Mouse (Mus musculus): ENCODE data around the gene Hcn3.

Hcn3 gene

DNA sequence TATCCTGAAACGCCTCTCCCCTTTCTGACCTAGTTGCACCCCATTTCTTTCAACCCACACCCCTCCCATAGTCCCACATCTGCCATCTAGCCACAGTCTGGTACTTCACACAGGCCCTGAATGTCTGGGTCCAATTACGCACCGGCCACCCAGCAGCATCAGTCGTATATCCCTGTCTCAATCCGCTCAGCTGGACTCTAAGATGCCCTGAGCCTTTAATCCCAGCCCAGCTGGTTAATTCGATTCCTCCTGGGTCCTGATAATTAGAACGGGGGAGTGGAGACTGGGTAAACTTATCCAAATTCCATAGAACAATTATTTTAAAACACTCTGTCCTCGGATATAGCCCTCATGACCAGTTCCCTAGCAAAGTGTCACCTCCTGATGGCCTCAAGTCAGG lies 14.4 kb downstream of the Hcn3 start:
- WGBS, result 51% methylated on average over 8 of the region's 8 CpGs

- 79% methylated on average over 10 of the region's 10 CpGs for WGBS
Measured at GRCm38 (mm10) chr3:89144821-89145220, 15.2 kb downstream of the Hcn3 start.

DNA sequence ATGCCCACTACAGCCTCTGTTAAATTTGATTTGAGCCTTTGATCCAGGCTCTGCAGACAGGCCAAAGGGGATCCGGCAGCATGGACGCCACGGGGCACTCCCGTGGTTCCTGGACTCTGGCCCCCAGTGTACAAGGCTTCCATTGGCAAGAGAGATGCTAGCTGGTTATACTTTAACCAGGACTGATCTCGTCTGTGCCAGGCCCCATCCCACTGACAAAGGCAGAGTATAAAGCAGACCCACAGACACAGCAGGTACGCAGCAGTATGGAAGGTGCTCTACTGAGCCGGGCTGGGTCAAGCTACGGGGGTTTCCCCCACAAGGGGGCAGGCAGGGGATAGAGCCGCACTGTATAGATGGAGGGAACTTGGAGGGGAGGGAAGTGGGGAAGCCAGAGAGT lies 23.6 kb downstream of the Hcn3 start:
- WGBS, result 63% methylated on average over 9 of the region's 9 CpGs

DNA sequence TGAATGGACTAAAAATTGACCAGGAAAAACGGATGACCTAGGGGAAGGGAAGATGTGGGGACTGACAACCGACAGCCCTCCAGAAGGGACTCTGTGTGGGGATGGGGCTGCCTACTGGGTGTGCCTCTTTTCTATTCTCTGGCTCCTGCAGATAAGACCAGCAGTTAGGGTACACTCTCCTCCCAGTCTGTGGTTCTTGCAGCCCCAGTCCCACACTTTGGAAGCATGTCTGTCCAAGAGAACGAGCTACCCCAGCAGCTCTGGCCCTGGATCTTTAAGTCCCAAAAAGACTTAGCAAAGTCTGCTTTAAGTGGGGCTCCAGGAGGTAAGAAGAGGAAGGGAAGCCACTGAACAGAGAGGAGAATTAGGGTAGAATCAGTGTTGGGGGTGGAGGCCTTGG lies 24.0 kb downstream of the Hcn3 start, which contains the start of gene Pklr:
Gene Pklr (plus strand): TSS at position 185 of the 400 bp plus-strand sequence.
- 77% methylated on average over 3 of the region's 3 CpGs for WGBS

DNA sequence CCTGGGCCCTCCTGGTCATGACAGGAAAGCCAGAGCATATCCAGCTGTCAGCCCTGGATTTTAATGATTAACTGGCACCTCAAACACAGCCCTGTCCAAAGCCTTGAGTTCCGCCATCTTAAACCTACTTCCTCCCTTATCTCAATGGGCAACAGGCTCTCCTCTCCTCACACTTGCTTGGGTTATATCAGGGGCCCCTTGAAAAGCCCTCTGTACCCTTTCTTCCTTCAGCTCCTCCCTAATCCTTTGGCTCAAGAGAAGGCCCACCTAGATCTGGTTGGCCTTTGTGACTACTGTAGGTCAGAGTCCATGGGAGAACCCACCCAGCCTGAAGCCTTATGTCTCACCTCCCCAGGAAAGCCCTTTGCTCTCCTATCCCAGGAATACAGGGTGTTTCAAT lies 26.2 kb downstream of the Hcn3 start:
- 89% methylated on average over 1 of the region's 1 CpGs for WGBS

GRCm38 (mm10) chr3:89133063-89133450 lies 26.9 kb downstream of the Hcn3 start:
- 89% methylated on average over 7 of the region's 7 CpGs for WGBS

GRCm38 (mm10) chr3:89132285-89133062 lies 27.5 kb downstream of the Hcn3 start:
- 17% methylated on average over 30 of the region's 30 CpGs for WGBS

DNA sequence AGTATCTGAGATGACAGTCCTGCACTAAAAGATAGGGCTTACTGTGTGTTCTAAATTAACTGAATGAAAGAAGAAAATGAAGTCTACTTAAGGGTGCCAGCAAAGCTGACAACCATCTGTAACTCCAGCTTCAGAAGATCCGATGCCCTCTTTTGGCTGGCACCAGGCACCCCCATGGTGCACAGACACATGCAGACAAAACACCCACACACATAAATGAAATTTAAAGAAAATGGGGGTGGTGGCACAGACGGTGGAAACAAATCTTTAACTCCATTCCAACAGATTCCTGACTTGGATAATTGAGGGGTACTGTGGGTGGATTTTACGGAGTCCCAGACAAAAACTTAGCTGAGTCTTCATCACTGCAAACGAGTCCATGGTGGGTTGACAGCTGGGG lies 28.2 kb downstream of the Hcn3 start:
- 26% methylated on average over 4 of the region's 4 CpGs for WGBS

DNA sequence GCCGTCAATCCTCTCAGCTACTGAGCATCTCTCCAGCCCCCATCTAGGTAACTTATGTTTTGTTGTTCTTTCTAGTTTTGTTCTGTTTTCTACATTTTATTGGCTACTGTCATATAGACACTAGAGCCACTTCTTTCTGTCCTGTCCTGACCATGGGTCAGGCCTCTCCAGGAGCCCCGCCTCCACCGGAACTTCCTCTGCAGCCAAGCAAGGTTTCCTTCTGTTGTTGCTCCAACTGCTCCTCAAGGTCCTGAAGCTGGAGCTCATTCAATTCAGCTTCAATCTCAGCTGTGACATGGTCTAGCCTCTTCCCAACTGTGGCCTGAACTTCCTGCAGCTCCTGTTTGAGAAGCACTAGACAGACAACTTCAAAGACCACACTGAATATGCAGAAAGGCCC lies 30.1 kb downstream of the Hcn3 start:
- 87% methylated on average over 3 of the region's 3 CpGs for WGBS

- WGBS, result 93% methylated on average over 3 of the region's 3 CpGs
Measured at GRCm38 (mm10) chr3:89125981-89126380, 34.0 kb downstream of the Hcn3 start.

DNA sequence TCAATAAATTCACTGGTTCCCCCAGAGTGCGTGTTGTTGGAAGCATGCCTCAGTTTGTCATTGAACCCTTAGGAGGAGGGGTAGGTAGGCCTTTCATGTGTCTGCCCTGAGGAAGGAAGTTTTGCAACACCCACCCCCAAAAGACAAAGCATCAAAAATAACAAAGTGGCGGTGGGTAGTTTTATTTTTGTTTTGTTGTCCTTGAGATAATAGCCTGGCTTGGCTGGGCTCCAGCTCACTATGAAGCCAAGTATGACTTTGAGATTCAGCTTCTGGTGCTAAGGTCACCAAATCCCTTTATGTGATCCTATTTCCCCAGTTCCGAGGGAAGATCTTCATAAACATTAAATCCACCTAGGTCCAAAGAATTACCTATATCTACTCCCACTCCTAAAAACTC lies 35.8 kb downstream of the Hcn3 start:
- 74% methylated on average over 3 of the region's 3 CpGs for WGBS

DNA sequence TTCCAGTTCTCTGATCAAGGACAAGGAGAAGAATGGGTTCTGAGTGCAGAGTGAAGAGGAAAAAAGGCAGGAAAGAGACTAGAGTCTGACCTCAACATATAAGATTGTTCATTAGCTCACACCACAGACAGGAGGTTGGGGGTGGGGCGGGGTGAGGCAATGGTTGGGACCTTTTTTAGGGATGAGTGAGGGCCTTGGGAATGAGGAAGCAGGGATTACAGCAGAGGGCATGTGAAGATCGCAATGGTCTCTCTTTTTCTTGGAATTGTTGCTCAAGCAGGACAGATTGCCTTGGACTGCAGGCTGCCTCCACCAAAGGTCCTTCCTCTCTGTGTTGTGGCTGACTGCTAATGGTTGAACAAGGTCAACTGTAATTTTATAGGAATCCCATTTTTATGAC lies 36.7 kb downstream of the Hcn3 start:
- 88% methylated on average over 2 of the region's 2 CpGs for WGBS

GRCm38 (mm10) chr3:89115522-89115921 lies 44.5 kb downstream of the Hcn3 start:
- 10% methylated on average over 2 of the region's 2 CpGs for WGBS

- WGBS, result 90% methylated on average over 4 of the region's 4 CpGs
Measured at GRCm38 (mm10) chr3:89113058-89113457, 46.9 kb downstream of the Hcn3 start.

DNA sequence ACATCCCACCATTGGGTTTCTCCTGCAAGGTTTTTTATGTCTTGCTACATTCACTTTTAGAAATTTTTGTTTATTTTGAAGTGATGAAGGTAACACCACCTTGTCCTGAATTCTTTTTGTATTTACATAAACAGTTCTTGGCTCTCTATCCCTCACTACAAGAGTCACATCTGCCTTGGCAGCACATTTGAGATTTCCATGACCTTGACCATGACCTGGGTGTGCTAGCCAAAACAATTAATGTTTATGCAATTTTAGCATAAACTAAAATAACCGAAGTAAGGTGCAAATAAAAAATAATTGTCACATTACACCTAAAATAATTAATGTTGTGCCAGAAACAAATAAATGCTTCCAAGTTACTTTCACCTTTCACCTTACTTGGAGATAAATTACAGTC lies 51.9 kb downstream of the Hcn3 start:
- 64% methylated on average over 1 of the region's 1 CpGs for WGBS

- 75% methylated on average over 3 of the region's 3 CpGs for WGBS
Measured at GRCm38 (mm10) chr3:89107545-89107944, 52.5 kb downstream of the Hcn3 start.

GRCm38 (mm10) chr3:89103291-89103595 lies 56.8 kb downstream of the Hcn3 start:
- 70% methylated on average over 4 of the region's 4 CpGs for WGBS

- 60% methylated on average over 12 of the region's 12 CpGs for whole genome bisulfite sequencing
Measured at GRCm38 (mm10) chr3:89102495-89103290, 57.3 kb downstream of the Hcn3 start.

GRCm38 (mm10) chr3:89101812-89102494 lies 58.0 kb downstream of the Hcn3 start, which contains the start of gene Fdps:
TSS of gene Fdps (minus strand) at chr3:89101959.
- WGBS, result under 1% methylated on average over 26 of the region's 26 CpGs

GRCm38 (mm10) chr3:89101459-89101811 lies 58.6 kb downstream of the Hcn3 start:
- under 1% methylated on average over 19 of the region's 19 CpGs for WGBS

GRCm38 (mm10) chr3:89100811-89101210 lies 59.2 kb downstream of the Hcn3 start, which contains the start of gene Gm43738:
TSS of gene Gm43738 (minus strand) at chr3:89101099.
- 10% methylated on average over 7 of the region's 7 CpGs for WGBS

All from cerebral cortex, adult 2 months (tissue).